10 mouse cellular contexts compared by ENCODE assay signal in the genomic region with DNA sequence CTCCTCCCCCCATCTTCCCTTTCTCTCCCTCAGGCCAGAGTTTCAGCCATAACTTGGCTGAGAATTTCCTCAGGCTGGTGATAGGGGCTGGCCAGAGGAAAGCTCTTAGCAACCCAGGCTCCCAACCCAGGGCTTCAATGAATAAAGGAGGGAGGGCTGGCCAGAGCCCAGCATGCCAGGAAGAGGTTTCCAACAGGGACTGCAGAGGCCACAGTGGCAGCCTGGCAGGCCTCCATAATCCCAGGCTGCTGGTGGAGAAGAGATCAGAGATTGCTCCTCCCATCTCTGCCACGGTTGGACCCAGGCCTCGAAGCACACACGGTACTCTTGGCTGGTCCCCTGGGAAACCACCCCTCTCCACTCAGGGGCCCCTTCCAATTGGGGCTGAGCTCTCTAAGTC. TPM values are rescaled to one million over a fixed set of nuclear protein-coding genes. Genes with fewer than 3 reads are reported as not detected.
A peak's percentile ranks its signal among the peaks of the same experiment; 100 is the strongest.
DNase-seq lines count a peak whose midpoint lies in the region; ATAC-seq and TF ChIP-seq lines count a peak whose summit lies in the region.
"Had no signal": no experiment of that assay in that cellular context is flagged by ENCODE, and none has a peak within 500 bp of the region (broad histone marks: within the 10 kb centered on the region; RNA-seq: fewer than 3 reads in every experiment).

No protein-coding gene starts in this region.

- H3K9ac ChIP-seq in forebrain, embryonic 11.5 days (ENCODE audit: low read length) = no peak overlapping the region; the same call in 1 of the 2 replicates
- H3K9ac ChIP-seq in neural tube, embryonic 14.5 days (replicated peaks; ENCODE audit: low read depth, low read length) = no peak overlapping the region
- H3K9ac ChIP-seq: liver, embryonic 13.5 days had no signal

- peak; percentile 45 for DNase-seq in kidney, adult 2 months
- DNase-seq in kidney, adult 9 months = no peak
- DNase-seq in brain, embryonic 14.5 days (ENCODE audit: low read depth) = peak; percentile 95
- DNase-seq in forebrain, embryonic 11.5 days (ENCODE audit: low spot score) = peak; percentile 47
- peak; percentile 58 to 78 for DNase-seq in layer of hippocampus, adult 2 months (ENCODE audit: low spot score in 2 of 2)
- no peak for DNase-seq in thymus, postnatal 14 days
- DNase-seq: liver, embryonic 13.5 days had no signal

- H3K4me2 ChIP-seq in forebrain, embryonic 11.5 days (ENCODE audit: low read depth, low read length, severe bottlenecking) = no peak overlapping the region
- H3K4me2 ChIP-seq in neural tube, embryonic 14.5 days (ENCODE audit: low read depth, low read length) = no peak overlapping the region
- H3K4me2 ChIP-seq: liver, embryonic 13.5 days had no signal

- no peak overlapping the region for H3K27ac ChIP-seq in kidney, adult 2 months (ENCODE audit: insufficient read depth, low read depth, low read length)
- H3K27ac ChIP-seq in forebrain, embryonic 11.5 days (ENCODE audit: low read depth, low read length) = no peak overlapping the region
- H3K27ac ChIP-seq in layer of hippocampus, adult 2 months = peak overlapping the region; percentile 93
- peak overlapping the region; percentile 60 for H3K27ac ChIP-seq in neural tube, embryonic 14.5 days (ENCODE audit: low read depth, low read length)
- H3K27ac ChIP-seq: liver, embryonic 13.5 days had no signal

- no peak overlapping the region for H3K4me3 ChIP-seq in kidney, adult 2 months (ENCODE audit: insufficient read depth, low read depth, low read length)
- no peak overlapping the region for H3K4me3 ChIP-seq in forebrain, embryonic 11.5 days (ENCODE audit: low read depth, low read length)
- no peak overlapping the region for H3K4me3 ChIP-seq in layer of hippocampus, adult 2 months
- H3K4me3 ChIP-seq in neural tube, embryonic 14.5 days (ENCODE audit: low read depth, low read length) = no peak overlapping the region
- H3K4me3 ChIP-seq: liver, embryonic 13.5 days had no signal

- H3K27me3 ChIP-seq in kidney, adult 2 months (replicated peaks; ENCODE audit: control insufficient read depth, insufficient read depth, low read length) = no peaks in the 10 kb centered on the region
- H3K27me3 ChIP-seq in forebrain, embryonic 11.5 days (ENCODE audit: control insufficient read depth, insufficient read depth, low read length) = no peaks in the 10 kb centered on the region
- H3K27me3 ChIP-seq in neural tube, embryonic 14.5 days (ENCODE audit: control insufficient read depth, insufficient read depth, low read length) = no peaks in the 10 kb centered on the region

- no peak; the same call in 1 of the 2 replicates for ATAC-seq in forebrain, embryonic 11.5 days (replicated peaks; ENCODE audit: low FRiP score)
- ATAC-seq in neural tube, embryonic 14.5 days (ENCODE audit: low read depth) = peak; percentile 62
- no peak for ATAC-seq in CD4-positive, CD25-positive, alpha-beta regulatory T cell, adult 4 months

- TF ChIP-seq POLR2A in kidney, adult 2 months (IDR thresholded peaks at IDR 0.05; ENCODE audit: low read depth, low read length) = no peak
- TF ChIP-seq POLR2A in brain, embryonic 14.5 days (IDR thresholded peaks at IDR 0.05; ENCODE audit: borderline replicate concordance, extremely low read depth, insufficient read depth, insufficient read length, poor library complexity, severe bottlenecking) = no peak

- no peaks in the 10 kb centered on the region for H3K36me3 ChIP-seq in kidney, adult 2 months (ENCODE audit: control insufficient read depth, insufficient read depth, low read length)
- H3K36me3 ChIP-seq in forebrain, embryonic 11.5 days (ENCODE audit: control insufficient read depth, insufficient read depth, low read length) = no peaks in the 10 kb centered on the region
- no peaks in the 10 kb centered on the region for H3K36me3 ChIP-seq in neural tube, embryonic 14.5 days (ENCODE audit: control insufficient read depth, insufficient read depth, low read length)
- H3K36me3 ChIP-seq: liver, embryonic 13.5 days had no signal

- 35% methylated on average over 3 of the region's 3 CpGs for WGBS in kidney, adult 2 months
- whole genome bisulfite sequencing in forebrain, embryonic 11.5 days = 30% methylated on average over 3 of the region's 3 CpGs
- 14% methylated on average over 3 of the region's 3 CpGs for WGBS in neural tube, embryonic 14.5 days

- H3K4me1 ChIP-seq in kidney, adult 2 months (ENCODE audit: control insufficient read depth, insufficient read depth, low read length) = no peaks in the 10 kb centered on the region
- H3K4me1 ChIP-seq in forebrain, embryonic 11.5 days (replicated peaks; ENCODE audit: control insufficient read depth, insufficient read depth, low read length) = peaks cover 18% of the 10 kb centered on the region
- H3K4me1 ChIP-seq in neural tube, embryonic 14.5 days (ENCODE audit: control insufficient read depth, insufficient read depth, low read length) = peaks cover 63% of the 10 kb centered on the region

- no peaks in the 10 kb centered on the region for H3K9me3 ChIP-seq in forebrain, embryonic 11.5 days (ENCODE audit: control insufficient read depth, low read length)
- no peaks in the 10 kb centered on the region for H3K9me3 ChIP-seq in neural tube, embryonic 14.5 days (ENCODE audit: control insufficient read depth, low read length)
- H3K9me3 ChIP-seq: liver, embryonic 13.5 days had no signal

- TF ChIP-seq CTCF in kidney, adult 2 months (conservative IDR thresholded peaks at IDR 0.05; ENCODE audit: insufficient read depth, insufficient read length, low read depth, low read length) = no peak
- no peak for TF ChIP-seq CTCF in brain, embryonic 14.5 days (IDR thresholded peaks at IDR 0.05; ENCODE audit: borderline replicate concordance, extremely low read depth, insufficient read depth, insufficient read length)
- TF ChIP-seq CTCF in layer of hippocampus, adult 2 months (conservative IDR thresholded peaks at IDR 0.05) = no peak

RNA-seq across cellular contexts. Expression of a gene that starts 10.4 kb away (rescaled TPM):
- polyA plus RNA-seq in kidney, adult 2 months (2012; rRNA removed) = 9.8 and 11.0 TPM in 2 replicates
- 67.4 and 92.7 TPM in 2 replicates for polyA plus RNA-seq in brain, embryonic 14.5 days (2012; rRNA removed)
- polyA plus RNA-seq in forebrain, embryonic 11.5 days (2014; fragmentation: Nextera tagmentation; extraction: Ambion mirVana) = 24.0 and 26.5 TPM in 2 replicates
- total RNA-seq in layer of hippocampus, adult 2 months (2021) = 100 to 1,000 TPM; 226 to 243 TPM
- polyA plus RNA-seq in neural tube, embryonic 14.5 days (2014; fragmentation: Nextera tagmentation; extraction: Ambion mirVana) = 32.5 and 34.5 TPM in 2 replicates
- 1 to 10 TPM; 2.7 to 3.6 TPM for polyA plus RNA-seq in CD4-positive, CD25-positive, alpha-beta regulatory T cell, adult 4 months (2017; shearing (Covaris generic))
- total RNA-seq: MEL had no signal

Comparison
In these comparisons a context has a peak if more than half of its experiments do, and no peak if none do; other contexts are left out.
1. DNase-seq: peak in kidney, adult 2 months (single experiment), brain, embryonic 14.5 days (single experiment), forebrain, embryonic 11.5 days (single experiment) and layer of hippocampus, adult 2 months (2 of 2); none in kidney, adult 9 months (single experiment) and thymus, postnatal 14 days (single experiment).
2. H3K27ac ChIP-seq: peak in layer of hippocampus, adult 2 months (single experiment) and neural tube, embryonic 14.5 days (single experiment); none in kidney, adult 2 months (single experiment) and forebrain, embryonic 11.5 days (single experiment).